Mouse (Mus musculus): Measurements from ENCODE around the gene Ak5.
"Not testable (repeated sequence)": the region's sequence is repeated elsewhere in the genome, so short reads cannot be mapped to it uniquely, and the experiment has no call there.

Ak5 gene

DNA sequence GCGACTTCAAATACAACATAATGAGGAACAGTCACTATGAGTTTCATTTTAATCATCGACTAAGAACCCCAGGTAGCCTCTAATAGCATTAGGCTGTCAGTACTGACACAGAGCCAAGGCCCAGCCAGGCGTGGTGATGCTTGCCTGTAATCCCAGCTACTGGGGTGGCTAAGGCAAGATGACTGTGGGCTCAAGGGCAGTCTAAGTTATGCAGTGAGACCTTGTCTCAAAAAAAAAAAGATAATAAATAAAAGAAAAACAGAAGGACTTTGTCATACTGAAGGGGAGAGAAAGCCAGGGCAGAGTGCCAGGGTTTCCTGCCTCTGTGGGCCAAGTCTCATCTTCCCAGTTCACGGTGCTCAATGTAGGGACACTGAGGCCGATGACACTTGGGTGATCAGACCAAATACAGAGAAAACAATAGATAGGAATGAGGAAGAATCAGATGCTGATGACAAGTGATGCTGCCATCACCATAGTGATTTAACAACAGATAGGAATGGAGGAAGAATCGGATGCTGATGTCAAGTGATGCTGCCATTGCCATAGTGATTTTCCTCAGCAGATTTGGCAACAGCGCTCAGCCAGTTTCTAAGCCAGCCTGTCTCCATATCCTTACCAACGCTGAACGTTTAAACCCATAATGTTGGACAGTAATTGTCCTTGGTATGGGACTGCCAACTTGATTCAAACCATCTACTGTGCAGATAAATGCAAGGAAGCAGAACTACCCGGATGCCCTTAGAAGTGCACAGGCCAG is 42.9 kb downstream of the Ak5 start:
- DNase-seq, result peak; percentile 67 to 76

DNA sequence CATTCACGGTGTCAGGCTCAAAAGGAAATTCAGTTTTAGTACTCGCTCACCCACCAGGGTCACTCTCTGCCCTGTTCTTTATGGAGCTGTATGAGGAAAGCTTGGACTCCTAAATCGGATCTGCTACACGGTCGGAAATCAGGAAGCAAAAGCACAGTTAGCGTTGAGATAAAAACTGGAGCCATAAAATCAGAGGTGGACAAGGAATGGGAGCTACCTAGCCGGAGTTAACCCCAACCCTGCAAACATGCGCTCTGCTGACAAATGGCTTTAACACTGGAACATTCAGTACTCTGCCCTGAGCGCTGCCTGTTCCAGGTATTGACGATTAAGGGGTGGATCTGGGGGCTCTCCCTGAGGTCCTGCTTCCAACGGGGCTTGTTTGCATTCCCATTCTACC is 47.6 kb downstream of the Ak5 start:
- DNase-seq, result no peak

DNA sequence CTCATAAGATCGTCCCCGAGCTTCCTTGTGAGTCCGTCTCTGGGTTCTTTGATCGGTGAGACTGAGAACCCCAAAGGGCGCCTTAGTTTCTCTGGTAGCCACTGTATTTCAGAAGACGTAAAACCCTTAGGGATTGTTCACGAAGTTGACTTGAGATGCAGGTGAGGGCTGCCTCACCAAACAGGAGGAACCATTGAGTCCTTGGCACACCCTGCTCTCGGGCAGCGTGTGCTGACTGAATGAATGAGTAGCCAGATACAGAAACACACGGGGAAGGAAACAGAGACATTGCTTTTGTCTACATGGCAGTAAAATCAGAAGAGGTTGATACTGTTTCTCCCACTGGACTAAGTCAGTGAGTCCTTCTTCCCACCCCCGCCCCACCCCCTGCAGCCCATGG is 48.1 kb downstream of the Ak5 start:
- DNase-seq, result no peak

DNA sequence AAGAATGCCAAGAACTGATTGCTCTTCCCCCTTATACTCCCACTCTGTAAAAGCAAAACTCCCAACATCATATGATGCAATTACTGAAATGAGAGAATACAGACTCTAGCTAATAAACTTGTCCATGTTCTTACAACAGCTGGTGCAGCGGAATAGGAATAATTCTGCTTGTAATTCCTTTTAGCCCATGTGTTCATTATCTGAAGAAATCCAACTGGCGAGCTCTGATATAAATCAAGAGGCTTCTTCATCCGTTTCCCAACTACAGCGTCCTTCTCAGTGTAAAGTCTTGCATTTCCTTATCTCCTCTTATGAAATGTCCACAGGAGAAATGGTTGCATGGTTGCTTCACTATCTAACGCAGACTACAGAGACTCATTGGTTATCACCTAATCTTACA is 59.1 kb downstream of the Ak5 start:
- no peak for DNase-seq

DNA sequence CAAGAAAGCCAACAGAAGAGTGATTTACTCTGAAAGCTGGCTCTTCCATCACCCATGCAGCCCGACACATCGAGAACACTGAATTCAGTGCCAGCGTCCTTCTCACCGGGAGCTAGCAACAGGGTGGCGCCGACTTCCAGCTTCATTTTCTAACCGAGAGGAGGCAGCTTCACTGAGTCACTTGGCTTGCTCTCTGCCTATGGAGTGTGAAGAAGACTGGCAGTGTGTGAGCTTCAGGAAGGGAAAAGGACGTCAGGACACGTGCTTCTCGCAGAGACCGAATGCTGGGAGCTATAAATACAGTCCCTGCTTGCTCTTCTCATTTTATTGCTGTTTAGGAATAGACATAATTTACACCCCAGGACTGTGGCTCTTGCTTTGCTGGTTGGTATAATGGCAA is 62.3 kb downstream of the Ak5 start:
- peak; percentile 17 to 27 for DNase-seq

DNA sequence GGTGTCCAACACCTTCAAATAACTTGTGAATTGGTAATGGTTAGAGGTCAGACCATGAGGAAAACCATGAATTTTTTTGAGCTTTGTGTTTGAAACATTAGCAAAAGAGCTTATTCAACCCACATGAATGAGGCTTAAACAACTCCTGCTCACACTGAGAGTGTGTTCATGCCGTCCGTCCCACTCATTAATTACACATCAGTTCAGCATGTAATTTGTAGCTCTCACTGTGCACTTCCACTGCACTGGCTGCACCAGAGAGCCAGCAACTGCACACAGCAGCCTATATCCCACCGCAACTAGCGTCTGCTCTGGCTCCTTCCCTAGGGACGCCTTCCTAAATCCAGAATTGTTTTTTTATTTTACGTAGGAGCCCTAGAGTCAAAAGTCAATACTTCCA is 68.5 kb downstream of the Ak5 start:
- no peak for DNase-seq

DNA sequence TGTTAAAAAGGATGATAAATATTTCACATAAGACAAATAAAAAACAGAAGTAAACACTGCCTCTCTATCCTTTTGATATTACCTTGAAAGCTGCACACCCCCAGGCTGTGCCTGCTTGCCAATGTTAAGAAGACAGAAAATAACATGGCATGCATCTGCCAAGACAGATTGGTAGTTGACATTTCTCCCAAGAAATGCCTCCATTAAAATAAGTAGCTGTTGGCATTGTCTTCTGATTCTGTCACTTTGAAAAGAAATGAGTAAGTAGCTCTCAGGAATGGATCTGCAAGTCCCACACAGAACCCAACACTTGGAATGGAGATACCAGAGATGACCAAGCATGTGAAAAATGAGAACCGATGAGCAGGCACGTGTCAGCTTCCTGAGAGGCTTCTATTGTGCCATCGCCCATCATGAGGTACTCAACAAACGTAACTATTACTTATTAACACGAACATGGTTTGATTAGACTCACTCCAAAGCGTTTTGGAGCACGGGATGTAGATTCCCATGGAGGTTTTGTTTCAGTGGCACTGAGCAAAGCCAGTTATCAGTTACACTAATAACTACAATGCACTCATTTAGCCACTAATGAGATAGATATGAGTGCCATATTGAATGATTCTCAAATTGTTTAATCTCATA is 71.6 kb downstream of the Ak5 start:
- no peak for DNase-seq

DNA sequence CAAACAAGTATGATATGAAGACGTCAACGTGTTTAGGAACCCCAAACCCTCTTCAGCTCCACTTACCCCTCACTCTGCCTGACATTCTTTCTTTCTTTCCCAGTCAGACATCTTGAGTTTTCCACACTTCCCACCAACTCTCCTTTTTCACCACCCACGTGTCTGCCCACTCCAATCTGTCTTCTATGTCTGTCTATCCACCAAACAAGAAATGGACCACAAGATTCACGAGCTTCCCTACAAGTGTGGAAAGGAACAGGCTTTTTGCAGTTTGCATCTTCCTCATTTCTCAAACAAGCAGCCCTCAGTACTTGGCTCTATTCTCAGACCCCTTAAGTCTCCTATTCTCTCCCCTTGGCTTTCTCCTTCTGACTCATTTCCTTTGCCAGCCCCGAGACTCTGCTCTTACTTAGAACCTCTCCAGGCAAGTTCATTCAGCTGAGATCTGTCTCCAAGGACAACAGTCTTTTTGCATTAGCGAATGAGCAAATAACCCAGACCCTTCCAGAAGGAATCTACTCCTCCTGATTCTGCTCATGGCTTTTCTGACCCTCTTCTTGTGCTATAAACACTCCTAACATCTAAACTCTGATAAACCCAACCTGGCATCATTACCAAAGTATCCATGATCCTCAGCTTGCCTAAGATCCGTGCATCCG is 75.3 kb downstream of the Ak5 start:
- no peak for DNase-seq

DNA sequence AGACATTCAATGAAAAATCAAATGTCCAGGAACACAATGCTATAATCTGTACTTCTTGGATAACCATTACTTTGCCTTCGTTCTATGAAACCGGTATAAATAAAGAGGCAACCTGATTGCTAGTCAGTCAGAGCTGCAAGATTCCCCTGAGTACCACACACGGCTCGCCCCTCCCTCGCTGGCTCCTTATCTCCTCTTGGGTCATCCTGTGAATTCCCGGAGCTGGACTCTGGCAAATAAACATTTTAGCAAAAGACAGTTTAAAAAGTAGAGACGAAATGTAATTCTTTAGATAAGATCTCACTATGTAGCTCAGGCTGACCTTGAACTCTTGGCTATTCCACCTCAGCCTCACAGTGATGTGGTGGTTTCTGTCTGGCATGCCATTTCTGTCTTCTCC is 77.7 kb downstream of the Ak5 start:
- no peak for DNase-seq

DNA sequence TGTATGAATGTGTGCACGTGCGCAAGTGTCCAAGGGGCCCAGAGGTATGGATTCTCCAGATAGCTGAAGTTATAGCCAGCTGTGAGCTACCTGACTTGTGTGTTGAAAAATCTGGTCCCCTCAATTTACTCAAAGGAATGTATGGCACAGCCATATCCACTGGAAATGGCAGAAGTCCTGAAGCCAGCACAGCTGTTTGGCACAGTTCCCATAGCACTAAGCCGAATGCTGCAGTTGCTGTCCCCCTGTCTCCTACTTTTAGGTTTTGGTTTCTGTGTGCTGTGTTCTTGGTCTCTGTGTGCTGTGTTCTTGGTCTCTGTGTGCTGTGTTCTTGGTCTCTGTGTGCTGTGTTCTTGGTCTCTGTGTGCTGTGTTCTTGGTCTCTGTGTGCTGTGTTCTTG is 79.1 kb downstream of the Ak5 start:
- DNase-seq, result not testable (repeated sequence)

DNA sequence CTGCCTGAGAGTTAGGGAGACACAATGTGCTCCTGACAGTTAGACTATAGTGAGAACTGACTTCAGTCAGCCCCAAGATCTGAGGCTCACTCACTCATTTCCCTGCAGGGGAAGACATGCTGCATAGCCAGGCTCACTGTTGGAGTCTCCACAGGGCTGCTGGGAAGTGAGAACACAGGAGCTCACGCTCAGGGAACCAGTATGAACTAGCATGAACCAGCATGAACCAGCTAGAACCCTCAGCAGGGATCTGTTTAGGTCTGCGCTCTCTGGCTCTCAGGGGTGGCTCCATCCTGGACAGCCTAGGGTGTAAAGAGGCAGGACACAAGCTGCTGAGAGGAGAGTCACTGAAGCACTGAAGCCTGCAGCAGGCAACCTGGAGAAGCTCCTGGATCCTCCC is 81.2 kb downstream of the Ak5 start:
- DNase-seq, result no peak

DNA sequence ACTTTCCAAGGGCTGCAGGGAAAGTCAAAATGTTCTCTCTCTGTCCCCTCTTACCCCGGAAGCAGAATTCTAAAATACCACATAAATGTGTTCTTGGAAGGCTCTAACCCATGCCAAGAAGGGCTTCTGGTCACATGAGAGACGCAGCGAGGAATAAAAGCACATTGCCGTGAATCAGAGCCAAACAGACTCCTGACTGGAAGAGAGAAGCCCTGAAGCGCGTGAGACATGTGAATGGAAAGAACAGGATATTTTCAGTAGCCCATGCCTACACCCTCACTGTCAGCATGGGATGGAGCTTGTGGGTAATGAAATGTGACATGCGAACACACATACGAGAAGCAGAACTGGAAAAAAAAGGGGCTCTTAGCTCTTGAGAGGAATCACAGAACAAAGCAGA is 82.0 kb downstream of the Ak5 start:
- DNase-seq, result no peak

DNA sequence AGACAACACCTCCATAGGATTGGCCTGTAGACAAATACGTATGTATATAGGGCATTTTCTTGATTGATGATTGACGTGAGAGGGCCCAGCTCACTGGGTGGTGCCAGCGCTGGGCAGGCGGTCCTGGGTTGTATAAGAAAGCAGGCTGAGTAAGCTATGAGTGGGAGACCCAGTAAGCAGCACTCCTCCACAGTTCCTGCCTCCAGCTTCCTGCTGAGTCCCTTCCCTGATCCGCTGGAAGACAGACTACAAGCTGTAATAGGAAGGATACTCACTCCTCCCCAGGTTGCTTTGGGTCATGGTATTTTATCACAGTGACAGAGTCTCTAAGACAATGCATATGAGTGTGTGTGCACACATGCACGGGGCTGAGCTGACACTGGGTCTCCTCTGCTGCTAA is 82.6 kb downstream of the Ak5 start:
- DNase-seq, result no peak

DNA sequence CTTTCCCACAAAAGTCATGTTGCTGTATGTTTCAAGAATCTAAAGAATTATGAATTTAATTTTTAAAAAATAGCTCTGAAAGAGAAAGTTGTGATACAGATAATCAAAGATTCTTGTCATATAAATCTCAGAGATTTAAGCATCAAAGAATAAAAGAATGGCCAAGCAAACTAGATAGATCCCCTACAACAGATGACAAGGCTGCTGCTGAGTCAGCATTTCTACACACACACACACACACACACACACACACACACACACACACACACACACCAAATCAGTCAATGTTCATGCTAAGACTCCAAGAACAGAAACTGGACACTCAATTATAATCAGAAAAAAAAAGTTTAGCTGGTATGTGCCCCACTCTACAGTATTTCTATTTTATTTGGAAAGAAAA is 85.1 kb downstream of the Ak5 start:
- no peak for DNase-seq

DNA sequence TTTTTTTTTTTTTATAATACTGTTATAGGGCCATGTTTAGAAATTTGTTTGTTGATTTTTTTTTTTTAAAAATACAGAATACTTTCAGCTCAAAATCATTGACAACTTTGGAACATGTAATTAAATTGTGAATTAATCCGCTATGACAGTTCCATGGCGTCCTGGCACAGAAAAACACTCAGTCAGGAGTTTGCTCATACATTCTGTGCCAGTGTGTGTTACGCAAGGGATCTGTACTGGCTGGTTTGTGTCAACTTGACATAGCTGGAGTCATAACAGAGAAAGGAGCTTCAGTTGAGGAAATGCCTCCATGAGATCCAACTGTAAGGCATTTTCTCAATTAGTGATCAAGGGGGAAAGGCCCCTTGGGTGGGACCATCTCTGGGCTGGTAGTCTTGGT is 86.3 kb downstream of the Ak5 start:
- not testable (repeated sequence) for DNase-seq

DNA sequence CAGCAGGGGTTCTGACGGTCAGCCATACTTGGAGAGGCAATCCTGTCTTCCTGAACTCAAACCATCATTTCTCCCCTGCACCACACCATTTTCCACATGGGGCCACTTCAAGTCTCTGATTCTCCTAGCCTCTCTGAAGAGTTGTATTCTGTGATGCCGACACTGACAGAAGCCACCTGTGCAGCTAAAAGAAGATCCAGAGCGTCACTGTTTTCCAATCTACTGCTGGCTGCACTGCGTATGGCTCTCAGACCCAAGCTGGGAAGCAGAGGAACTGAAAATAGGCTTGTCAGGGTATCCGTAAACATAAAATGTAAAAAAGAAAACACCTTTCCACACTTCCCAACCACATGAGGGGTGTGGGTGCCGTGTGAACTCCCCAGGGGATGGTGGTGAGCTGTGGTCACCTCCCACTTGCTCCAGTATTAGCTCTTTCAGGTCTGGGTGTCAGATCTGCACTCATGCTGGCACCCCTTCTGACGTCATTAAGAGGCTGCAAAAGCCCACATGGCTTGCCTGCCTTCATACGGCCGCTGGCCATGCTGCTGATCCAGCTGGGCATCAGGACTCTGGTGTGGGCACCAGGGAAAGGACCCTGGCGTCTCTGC is 88.1 kb downstream of the Ak5 start:
- no peak for DNase-seq

DNA sequence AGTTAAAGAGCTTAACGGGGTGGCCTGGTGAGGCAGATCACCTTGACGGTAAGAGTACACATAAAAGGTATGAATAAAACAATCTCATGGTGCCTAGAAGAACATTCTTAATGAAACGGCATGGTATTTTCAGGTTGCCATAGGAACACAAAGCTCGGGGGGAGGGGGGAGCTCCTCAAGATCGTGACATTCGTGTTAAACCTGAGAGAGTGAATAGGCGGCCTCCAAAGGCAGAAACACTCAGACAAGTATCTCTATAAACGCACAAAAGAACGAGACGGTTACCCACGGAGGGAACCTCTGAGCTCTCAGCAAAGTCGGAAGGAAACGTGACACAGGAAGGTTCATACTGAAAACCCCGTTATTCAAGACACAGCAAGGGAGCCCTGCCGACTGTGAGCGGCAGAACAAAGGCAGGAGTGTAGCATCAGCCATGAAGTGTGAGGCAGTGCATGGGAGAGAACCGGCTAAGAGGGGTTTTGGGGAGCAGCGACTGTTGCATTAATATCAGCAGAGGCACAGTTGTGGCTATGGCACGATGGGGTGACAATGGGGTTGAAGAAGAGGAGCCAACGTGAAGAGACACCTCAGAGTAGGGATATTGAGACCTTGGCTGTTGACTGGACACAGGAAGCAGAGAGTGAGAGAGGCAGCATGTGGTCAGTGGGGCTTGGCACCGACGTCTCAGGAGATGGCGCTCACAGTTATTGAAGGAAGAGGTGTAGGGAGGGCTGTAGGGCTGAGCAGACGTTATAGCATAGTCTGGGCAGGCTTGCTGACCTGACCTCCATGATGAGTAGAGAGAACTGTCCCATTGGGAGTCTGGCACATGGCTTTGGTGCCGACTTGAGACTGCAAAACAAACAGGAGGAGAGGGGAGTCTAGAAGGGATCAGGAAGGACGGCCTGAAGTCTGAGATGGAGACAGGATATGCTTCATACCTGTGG is 89.6 kb downstream of the Ak5 start:
- no peak for DNase-seq

DNA sequence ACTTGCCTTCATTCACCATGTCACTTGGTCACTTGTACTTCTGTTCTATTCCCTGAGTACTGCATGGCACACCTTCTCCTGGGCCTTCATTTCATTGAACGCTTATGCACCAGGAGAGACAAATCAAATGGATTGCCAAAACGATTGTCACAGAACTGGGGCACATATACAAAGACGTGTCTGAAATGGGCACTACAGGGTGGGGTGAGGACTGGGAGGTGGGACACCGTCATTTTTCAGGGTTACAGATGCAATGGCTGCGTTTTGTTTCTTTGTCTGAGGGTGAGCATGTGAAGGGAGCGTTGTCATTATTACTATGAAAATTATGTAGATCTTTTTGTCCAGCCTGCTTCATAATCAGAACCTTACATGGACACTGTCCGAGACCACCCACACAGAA is 90.4 kb downstream of the Ak5 start:
- DNase-seq, result no peak

DNA sequence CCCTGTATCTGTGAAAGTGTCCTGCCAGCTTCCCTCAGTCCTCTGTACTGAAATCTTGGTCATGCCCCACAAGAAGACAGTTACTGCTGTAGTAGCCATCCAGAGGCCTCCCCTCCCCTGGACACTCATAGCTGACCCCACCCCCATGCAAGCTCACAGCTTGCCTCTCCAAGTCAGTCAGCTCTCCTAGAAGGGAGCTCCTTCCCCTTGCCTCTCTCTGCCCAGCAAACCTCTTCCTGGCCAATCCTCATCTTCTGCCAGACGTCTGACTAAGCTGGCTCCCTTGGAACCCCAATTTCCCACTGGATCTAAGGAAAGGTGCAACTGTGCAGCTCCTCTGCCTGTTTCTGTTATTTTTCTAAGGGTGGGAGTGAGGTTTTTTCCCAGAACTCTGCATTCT is 90.9 kb downstream of the Ak5 start:
- DNase-seq, result no peak

DNA sequence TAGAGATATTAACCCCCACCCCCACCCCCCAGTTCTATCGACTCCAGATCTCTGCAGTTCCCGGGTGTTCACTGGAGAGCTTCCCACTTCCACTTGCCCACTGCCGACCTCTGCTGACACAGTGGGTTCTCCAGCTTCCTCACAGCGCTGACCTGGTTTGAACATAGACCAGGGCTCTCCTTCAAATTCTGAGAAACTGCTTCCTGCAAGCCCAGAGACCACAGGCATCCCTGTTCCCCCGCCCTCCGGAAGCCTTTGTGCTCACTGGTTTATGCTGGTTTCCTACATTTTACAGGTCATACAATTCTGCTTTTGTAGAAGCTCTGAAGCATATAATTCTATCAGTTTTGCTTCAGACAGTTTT is 98.9 kb downstream of the Ak5 start:
- no peak for DNase-seq

DNA sequence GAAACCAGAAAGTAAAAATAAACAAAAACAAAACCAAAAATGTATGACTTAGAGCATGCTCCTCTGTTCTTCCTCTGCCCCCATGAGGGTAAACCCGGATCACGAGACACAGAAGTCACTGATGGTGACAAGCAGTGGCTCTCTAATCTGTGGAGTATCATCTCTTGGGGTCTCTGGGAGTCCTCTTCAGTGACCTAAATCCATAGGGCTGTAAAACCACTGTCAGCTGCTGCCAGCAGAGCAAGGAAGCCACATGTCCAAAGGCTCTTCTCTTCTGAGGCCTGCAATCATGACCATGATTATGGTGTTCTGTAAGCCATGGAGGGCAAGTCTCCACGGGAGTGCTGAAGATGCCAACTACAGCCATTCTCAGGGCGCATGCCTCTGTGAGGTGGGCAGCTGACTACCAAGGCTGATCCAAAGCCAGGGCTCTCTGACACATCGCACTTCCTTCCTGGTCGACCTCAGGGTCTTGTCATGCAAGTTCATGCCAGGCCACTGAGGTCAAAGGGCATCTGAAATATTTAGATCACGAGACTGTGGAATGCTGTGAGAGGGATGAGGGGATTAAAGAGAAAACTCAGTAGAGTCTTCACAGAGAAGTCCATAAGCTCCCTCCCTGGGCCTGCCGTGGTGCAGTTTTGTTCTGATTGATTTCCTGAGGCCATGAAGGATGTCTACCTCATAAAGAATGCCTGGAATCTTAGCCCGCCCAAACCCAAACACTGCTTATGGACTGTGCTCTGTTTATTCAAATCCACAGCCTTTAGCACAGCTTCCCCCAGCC is 99.5 kb downstream of the Ak5 start:
- DNase-seq, result no peak

DNA sequence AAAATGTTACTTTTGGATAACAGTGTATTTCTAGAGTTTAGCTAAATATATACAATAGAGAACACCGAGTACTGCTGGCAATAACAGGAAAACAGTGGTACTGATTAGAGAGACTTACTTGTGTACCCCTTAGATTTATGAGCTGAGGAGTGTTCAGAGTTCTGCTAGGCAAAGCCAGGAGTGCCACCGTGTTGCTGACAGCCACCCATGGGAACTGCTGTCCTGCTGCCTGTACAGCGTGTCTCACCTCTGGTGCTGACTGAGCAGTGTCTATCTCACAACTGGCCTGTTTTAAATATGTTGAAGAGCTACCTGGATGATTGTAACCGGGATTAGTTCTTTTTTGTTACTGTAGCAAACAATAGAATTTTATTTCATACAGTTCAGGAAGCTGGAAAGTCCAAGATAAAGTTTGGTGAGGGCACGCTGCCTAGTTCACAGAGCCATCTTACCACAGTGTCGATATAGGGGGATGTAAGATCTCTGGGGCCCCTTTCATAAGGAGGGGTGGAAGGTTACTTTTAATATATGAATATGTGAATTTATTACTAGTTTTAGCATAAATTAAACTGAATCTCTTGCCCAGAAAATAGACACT is 103.5 kb downstream of the Ak5 start:
- DNase-seq, result no peak

Measured in cerebellum, postnatal 10 days (tissue).